Mouse (Mus musculus) cerebellum, postnatal 36 days (tissue): ENCODE results near the gene Tsc2.

Experiments used
- DNase-seq, 2 experiments: peaks; one replicate each; pipeline ENCODE4 v3.0.0; 2021 to 2022; ENCODE audit warnings: mixed read lengths in 2 of 2

The Tsc2 gene

DNA sequence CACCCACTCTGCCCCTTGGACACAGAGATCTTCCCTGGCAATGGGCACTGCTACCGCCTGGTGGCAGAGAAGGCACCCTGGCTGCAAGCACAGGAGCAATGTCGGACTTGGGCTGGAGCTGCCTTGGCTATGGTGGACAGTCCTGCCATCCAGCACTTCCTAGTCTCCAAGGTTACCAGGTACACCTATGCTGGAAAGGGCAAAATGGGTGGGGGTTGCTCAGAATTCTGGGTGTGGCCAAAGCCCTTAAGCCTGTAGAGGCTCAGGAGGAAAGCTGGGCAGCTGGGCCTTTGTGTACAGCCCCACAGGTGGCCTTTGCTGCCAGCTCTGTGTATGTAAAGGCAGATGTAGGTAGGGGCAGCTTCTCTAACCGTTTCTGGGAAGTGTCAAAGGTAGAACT, 66.6 kb downstream of the Tsc2 start:
- DNase-seq, result no peak

- no peak for DNase-seq
These were observed 67.3 kb downstream of the Tsc2 start for GRCm38 (mm10) chr17:24565092-24565491.

GRCm38 (mm10) chr17:24564422-24564821, 68.0 kb downstream of the Tsc2 start:
- DNase-seq, result no peak

GRCm38 (mm10) chr17:24563638-24564037, 68.8 kb downstream of the Tsc2 start:
- no peak for DNase-seq

GRCm38 (mm10) chr17:24561592-24561991, 70.8 kb downstream of the Tsc2 start:
- DNase-seq, result no peak

GRCm38 (mm10) chr17:24560301-24561028, 72.0 kb downstream of the Tsc2 start:
- peak; percentile 61 to 75 for DNase-seq

- DNase-seq, result no peak
These were observed 73.3 kb downstream of the Tsc2 start for GRCm38 (mm10) chr17:24559146-24559545.

DNA sequence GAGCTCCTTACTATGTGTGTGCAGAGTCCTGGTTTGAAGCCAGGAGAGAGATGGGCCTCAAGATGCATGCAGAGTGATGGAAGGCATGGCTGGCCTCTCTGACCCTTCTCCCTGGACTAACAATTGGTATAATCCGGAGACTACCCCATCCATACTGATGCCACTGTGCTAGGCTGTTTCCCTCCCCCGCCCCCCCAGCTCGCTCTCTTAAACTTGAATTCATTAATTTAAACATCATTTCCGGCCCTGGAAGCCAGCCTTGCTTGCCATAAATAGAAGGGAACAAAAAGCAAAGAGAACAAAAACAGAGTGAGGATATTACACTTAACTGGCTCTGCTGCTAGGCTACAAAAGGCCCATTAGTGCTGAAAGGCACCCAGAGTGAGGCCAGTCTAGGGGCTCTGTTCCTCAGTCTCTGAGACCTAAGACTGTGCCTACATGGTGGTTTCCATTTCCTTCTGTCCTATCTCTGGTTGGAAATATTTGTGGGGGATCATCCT, 73.8 kb downstream of the Tsc2 start:
- DNase-seq, result no peak

GRCm38 (mm10) chr17:24557091-24557490, 75.3 kb downstream of the Tsc2 start:
- no peak for DNase-seq

GRCm38 (mm10) chr17:24551050-24551444, 81.4 kb downstream of the Tsc2 start:
- no peak for DNase-seq

- peak; percentile 81 for DNase-seq
These were observed 81.9 kb downstream of the Tsc2 start for GRCm38 (mm10) chr17:24550416-24551049.

DNA sequence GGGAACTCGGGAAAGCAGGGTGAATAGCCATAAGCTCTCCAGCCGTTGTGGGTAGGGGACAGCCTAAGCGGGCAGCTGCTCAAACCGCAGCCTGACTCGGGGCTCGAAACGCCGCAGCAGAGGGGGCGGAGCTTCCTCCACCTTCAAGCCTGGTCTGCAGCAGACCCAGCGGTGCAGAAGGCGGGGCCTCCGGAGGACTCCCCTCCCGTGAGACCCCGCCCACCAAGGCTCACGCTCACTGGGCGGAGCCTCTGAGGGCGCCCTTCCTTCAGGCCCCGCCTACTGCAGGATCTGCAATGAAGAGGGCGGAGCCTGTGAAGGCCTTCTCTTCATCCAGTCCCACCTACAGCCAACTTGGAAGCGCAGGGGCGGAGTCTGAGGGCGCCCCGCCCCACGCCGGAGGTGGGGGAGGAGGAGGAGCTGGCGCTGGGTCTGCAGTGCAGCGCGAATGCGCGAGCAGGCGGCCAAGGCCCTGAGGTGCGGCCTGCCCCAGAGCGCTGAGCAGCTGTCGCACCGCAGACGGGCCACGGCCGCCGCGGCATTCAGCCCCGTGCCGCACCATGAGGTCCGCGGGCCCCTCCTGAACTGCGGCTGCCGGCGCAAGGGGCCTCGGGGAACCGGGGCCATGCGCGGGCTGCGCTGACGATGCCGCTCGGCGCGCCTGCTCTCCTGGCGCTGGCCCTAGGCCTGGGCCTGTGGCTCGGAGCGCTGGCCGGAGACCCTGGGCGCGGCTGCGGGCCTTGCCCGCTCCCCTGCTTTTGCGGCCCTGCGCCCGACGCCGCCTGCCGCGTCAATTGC, 82.6 kb downstream of the Tsc2 start, which contains the start of gene Pkd1:
TSS of gene Pkd1 (plus strand) at position 217 of the 798 bp plus-strand sequence.
- peak; percentile 96 to 98 for DNase-seq

- peak; percentile 71 to 77 for DNase-seq
These were observed 83.4 kb downstream of the Tsc2 start for GRCm38 (mm10) chr17:24548921-24549617.

DNA sequence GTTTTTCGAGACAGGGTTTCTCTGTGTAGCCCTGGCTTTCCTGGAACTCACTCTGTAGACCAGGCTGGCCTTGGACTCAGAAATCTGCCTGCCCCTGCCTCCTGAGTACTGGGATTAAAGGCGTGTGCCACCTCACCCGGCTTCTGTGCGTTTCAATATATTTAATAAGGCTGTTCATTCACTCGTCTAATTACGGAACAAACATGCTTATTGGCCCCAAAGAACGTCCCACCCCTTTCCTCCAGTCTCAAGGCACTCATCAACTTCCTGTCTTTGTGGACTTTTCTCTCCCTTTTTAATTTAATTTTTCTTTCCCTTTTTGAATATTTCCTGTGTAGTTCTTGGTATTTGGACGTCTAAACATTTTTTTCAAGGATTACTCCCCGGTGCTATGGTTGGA, 84.0 kb downstream of the Tsc2 start:
- peak in 1 of 2 experiments; percentile 20 for DNase-seq

GRCm38 (mm10) chr17:24546234-24546633, 86.2 kb downstream of the Tsc2 start:
- DNase-seq, result no peak
